Mouse (Mus musculus) limb, embryonic 15.5 days (tissue): Measurements from ENCODE around the gene Gm9945. TPM values are rescaled to one million over a fixed set of nuclear protein-coding genes. Genes with fewer than 3 reads are reported as not detected.

ENCODE experiments used
- ATAC-seq: fragments of 200-750 bp; cut with Nextera tagmentation; 2 replicates; pipeline ENCODE4 v1.8.0; 2017; ENCODE audit warnings: low read depth, moderate TSS enrichment; ENCODE audit not compliant: insufficient number of reproducible peaks, low FRiP score, low TSS enrichment
- H3K27ac ChIP-seq: fragments of 300-500 bp; sonication (generic); 2 replicates; pipeline ENCODE4 v1.5.1; 2015; ENCODE audit warnings: moderate library complexity, mild to moderate bottlenecking, inconsistent platforms
- H3K27me3 ChIP-seq: fragments of 300-500 bp; sonication (generic); 2 replicates; pipeline ENCODE4 v1.6.1; 2015; ENCODE audit warnings: inconsistent platforms
- H3K36me3 ChIP-seq: fragments of 300-500 bp; sonication (generic); 2 replicates; pipeline ENCODE4 v1.6.1; 2015; ENCODE audit warnings: inconsistent platforms
- H3K4me1 ChIP-seq: fragments of 300-500 bp; sonication (generic); 2 replicates; pipeline ENCODE4 v1.6.1; 2015; ENCODE audit warnings: inconsistent platforms
- H3K4me2 ChIP-seq: fragments of 300-500 bp; sonication (generic); 2 replicates; pipeline ENCODE4 v1.6.1; 2015; ENCODE audit warnings: mild to moderate bottlenecking, inconsistent platforms
- H3K4me3 ChIP-seq: fragments of 300-500 bp; sonication (generic); 2 replicates; pipeline ENCODE4 v1.5.1; 2015; ENCODE audit warnings: mild to moderate bottlenecking, inconsistent platforms
- H3K9ac ChIP-seq: fragments of 300-500 bp; sonication (generic); 2 replicates; pipeline ENCODE4 v1.6.1; 2015; ENCODE audit warnings: inconsistent platforms
- H3K9me3 ChIP-seq: fragments of 300-500 bp; sonication (generic); 2 replicates; pipeline ENCODE4 v1.6.1; 2016; ENCODE audit warnings: inconsistent platforms
- WGBS: fragments of 180-500 bp; shearing (Covaris S2); methylation state at CpG from one replicate; pipeline ENCODE4 v1.1.7; 2015; 5-methylcytosine and 5-hydroxymethylcytosine counted together
- polyA plus RNA-seq: library from polyadenylated mRNA; unstranded; fragments of >200 nt; fragmentation: Nextera tagmentation; extraction: Ambion mirVana; gene quantifications from 2 replicates; pipeline ENCODE4 v1.2.1, GENCODE M21; 2015

Gene Gm9945
- polyA plus RNA-seq, 1 experiment from 2014 or later, result not detected

DNA sequence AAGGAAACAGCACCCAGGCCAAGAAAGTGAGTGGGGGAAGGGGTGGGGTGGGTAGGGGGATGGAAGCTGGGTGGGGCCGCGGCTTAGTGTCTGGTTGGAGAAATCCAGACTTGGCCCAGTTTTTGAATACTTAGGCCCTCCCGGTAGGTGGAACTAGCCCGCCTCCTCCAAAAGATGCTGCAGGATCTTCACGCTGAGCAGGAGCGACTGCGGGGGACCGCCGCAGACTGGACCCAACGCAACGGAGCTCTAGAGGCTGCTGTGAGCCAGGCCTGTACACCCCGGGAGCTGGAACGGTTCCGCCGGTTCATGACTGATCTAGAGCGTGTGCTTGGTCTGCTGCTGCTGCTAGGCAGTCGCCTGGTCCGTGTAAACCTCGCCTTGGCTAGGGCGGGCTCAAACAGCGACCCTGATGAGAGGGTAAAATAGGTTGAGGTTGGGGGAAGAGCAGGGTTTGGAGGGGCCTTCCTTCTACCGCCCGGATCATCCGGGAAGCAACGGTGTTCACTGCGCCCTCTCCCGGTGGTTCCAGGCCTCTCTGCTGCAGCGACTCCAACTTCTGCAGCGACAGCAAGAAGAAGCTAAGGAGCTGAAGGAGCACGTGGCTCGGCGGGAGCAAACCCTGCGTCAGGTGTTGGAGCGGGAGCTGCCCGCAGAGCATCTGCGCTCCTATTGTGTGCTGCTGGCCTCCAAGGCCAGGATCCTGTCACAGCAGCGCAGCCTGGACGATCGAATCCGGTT is 13.6 kb upstream of the Gm9945 start:
- Histone ChIP-seq H3K27me3 (peaks cover 66% of the 10 kb centered on the region), H3K4me2 (peak overlapping the region; percentile 53), H3K4me1 (peaks cover 39% of the 10 kb centered on the region), H3K4me3 (peak overlapping the region; percentile 32), H3K9ac (no peak overlapping the region), H3K27ac (no peak overlapping the region), H3K9me3 (no peaks in the 10 kb centered on the region), H3K36me3 (no peaks in the 10 kb centered on the region)
- no peak; the same call in 1 of the 2 replicates for ATAC-seq
- WGBS, result 8% methylated on average over 40 of the region's 40 CpGs

DNA sequence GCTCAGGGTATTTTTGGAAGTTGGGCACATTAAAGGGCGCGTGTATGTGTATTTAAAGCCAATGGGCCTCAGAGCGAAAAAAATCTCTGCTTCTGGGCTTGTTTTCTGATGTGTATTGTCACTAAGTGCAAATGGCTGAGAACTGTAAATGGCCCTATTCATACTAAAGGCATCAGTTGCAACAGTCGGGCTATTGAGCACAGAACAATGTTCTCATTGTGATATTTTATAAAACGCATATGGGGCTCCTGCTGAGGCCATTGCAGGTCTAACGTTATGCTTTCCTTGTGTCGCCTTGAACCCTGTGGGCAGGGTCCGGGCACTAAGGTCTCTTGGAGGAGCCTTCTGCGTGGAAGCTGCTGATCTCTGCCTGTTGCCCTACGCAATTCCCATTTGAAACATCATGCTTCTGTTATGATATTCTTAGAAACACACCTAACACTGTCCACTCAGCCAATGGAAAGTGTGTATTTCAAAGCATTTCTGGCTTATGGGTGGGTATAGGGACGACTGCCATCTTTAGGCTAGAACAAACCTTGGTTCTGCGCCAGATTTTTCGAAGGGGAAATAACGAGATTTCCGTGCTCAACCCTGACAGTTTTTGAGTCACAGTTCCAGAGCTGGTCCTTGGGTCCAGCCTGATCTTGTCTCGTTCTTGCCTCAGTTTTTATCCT is 10.5 kb upstream of the Gm9945 start:
- H3K4me1 ChIP-seq, result peaks cover 27% of the 10 kb centered on the region
- peaks cover 50% of the 10 kb centered on the region for H3K27me3 ChIP-seq
- 29% methylated on average over 16 of the region's 16 CpGs for WGBS
- H3K36me3 ChIP-seq, result no peaks in the 10 kb centered on the region
- peak overlapping the region; percentile 19 for H3K4me3 ChIP-seq
- H3K9me3 ChIP-seq, result no peaks in the 10 kb centered on the region
- H3K27ac ChIP-seq, result no peak overlapping the region
- no peak overlapping the region for H3K9ac ChIP-seq
- peak overlapping the region; percentile 44 for H3K4me2 ChIP-seq
- no peak for ATAC-seq

DNA sequence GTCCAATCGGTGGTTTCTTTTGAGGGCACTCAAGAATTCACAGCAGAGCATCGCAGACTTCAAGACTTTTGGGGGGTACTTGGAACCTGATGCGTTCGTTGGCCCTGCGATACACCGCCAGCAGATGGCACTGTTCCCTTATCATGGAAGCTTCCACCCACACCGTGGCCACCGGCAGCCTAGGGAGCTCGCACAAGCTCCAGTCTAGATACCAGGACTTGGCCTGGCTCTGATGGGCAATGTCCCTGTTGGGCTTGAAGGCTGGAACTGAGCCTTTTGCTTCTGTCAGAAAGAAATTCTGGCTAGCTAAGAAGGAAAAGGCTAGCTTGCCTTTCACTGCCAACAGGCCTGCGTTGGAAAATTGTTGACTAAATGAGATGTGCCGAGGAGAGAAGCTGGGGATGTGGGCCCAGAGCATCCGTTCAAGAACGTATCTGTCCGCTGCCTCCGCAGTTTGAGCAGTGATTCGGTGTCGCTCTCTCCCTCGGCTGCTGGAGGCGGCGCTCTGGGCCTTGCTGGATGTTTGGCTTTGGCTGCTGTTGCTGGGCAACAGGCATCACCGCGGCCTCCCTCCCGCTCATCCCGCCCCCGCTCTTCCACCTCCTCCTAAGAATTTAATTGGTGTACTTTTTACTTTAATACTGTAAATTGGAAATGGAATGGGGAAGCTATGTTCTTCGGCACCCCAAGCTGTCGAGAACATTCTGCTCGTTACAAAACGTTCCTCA is 9.8 kb upstream of the Gm9945 start, which contains the start of gene Gm9837:
Gene Gm9837 (minus strand): TSS at position 512 of the 728 bp plus-strand sequence.
- Histone ChIP-seq H3K4me2 (peak within 1 kb of the TSS; percentile 44), H3K9me3 (no peaks in the 10 kb centered on the region), H3K36me3 (no peaks in the 10 kb centered on the region), H3K4me3 (peak within 1 kb of the TSS; percentile 19), H3K4me1 (peaks cover 27% of the 10 kb centered on the region), H3K27ac (0 out of 2 replicates have a peak within 1 kb of the TSS, but pooled peaks have one; percentile 27), H3K9ac (no peak within 1 kb of the TSS), H3K27me3 (peaks cover 49% of the 10 kb centered on the region)
- peak; percentile 57; the same call in 1 of the 2 replicates for ATAC-seq
- 4% methylated on average over 29 of the region's 29 CpGs for WGBS

DNA sequence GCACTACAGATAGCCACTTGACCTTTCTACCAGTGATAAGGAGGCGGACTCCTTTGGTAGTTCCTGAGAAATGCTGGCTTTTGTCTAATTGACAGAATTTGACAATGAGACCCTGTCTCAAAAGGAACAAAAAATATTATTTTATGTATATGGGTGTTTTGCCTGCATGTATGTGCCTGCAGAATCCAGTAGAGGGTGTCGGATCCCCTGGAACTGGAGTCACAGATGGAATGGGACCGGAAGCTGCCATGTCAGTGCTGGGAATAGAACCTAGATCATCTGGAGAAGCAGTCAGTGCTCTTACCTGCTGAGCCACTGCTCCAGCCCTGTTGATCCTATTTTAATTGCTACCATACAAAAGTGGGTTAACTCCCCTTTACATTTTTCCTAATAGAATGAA is 7.3 kb upstream of the Gm9945 start:
- Histone ChIP-seq H3K9me3 (no peaks in the 10 kb centered on the region), H3K4me3 (no peak overlapping the region), H3K4me1 (peaks cover 15% of the 10 kb centered on the region), H3K27me3 (peaks cover 53% of the 10 kb centered on the region), H3K9ac (no peak overlapping the region), H3K4me2 (no peak overlapping the region), H3K36me3 (no peaks in the 10 kb centered on the region), H3K27ac (no peak overlapping the region)
- ATAC-seq, result no peak
- WGBS, result 83% methylated on average over 3 of the region's 3 CpGs

DNA sequence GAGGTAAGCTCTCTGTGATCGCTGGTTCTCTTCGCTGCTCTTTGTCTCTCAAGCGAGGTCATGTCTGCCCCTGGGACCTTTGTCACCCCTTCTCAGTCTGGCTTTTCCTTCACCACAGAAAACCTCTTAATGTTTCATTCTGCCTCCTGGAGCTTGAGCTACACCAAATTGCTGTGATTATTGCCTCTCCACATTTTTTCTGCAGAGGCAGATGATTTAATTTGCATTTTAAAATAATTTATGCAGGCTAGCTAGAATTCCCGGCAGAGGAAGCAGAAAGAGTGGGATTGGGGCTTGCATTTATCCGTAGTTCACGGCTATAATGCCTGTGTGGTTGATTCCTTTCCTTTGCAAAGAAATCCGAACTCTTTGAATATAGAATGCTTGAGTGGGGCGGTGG is 4.3 kb upstream of the Gm9945 start:
- 35% methylated on average over 8 of the region's 8 CpGs for WGBS
- H3K4me1 ChIP-seq, result peaks cover 20% of the 10 kb centered on the region
- ATAC-seq, result no peak
- H3K4me3 ChIP-seq, result no peak overlapping the region
- no peak overlapping the region for H3K9ac ChIP-seq
- H3K27me3 ChIP-seq, result peaks cover 77% of the 10 kb centered on the region
- no peak overlapping the region for H3K27ac ChIP-seq
- no peaks in the 10 kb centered on the region for H3K36me3 ChIP-seq
- H3K9me3 ChIP-seq, result no peaks in the 10 kb centered on the region
- H3K4me2 ChIP-seq, result no peak overlapping the region

DNA sequence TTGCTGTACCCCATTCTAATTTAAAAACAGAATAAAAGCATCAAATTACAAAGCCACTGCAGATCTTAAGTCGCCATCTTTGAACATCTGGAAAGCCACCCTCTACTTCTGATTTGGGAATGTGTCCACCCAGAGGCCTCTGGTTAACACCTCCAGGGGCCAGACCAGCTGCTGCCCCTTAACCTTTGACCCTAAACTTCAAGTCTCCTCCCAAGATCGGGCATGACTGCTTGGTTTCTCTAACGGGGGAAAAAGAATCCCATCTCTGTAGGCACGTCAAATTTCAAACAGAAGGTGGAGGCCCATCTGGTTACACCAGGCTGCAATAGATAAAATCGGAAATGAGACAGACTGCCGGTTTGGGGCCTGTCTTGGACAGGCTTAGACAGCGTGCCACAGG is 2.1 kb upstream of the Gm9945 start:
- H3K9me3 ChIP-seq, result no peaks in the 10 kb centered on the region
- peaks cover 82% of the 10 kb centered on the region for H3K27me3 ChIP-seq
- peaks cover 19% of the 10 kb centered on the region for H3K4me1 ChIP-seq
- ATAC-seq, result no peak
- H3K4me2 ChIP-seq, result no peak overlapping the region
- no peaks in the 10 kb centered on the region for H3K36me3 ChIP-seq
- no peak overlapping the region for H3K27ac ChIP-seq
- 26% methylated on average over 7 of the region's 7 CpGs for WGBS
- H3K9ac ChIP-seq, result no peak overlapping the region
- H3K4me3 ChIP-seq, result no peak overlapping the region

DNA sequence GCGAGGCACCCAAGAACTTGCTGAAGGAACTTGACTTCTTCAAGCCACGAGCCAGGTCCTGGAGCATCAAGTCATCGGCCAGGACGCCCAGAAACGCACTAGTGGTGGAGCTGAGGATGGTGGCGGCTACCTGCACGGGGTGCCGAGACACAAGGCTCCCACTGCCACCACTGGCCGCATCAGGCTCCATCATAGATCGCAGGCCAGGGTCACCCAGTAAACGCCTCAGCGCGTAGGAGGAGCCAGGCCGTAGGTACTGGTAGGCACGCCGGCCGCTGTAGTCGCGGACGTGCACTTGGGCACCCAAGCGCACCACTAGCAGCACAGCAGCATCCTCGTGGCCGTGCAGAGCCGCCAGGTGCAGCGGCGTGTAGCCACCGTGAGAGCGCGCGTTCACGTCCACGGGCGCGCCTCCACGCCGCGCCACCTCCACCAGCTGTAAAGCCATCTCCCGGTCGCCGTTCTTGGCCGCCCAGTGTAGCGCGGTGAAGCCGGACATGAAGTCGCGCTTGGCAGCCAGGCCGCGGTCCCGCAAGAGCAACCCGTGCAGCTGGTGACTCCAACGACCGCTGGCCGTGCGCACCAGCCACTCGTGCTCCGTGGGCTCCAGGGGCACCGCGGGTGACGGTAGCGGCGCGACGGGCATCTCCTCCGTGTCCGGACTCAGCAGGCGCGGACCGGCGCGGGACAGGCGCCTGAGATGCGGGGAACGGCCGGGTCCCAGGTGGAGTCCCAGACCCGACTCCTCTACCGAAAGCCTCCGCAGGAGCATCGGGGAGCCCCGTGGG is 1.4 kb upstream of the Gm9945 start:
- Histone ChIP-seq H3K9me3 (no peaks in the 10 kb centered on the region), H3K27ac (no peak overlapping the region), H3K27me3 (peaks cover 81% of the 10 kb centered on the region), H3K4me1 (peaks cover 19% of the 10 kb centered on the region), H3K4me2 (peak overlapping the region; percentile 85), H3K36me3 (no peaks in the 10 kb centered on the region), H3K4me3 (peak overlapping the region; percentile 44), H3K9ac (peak overlapping the region; percentile 18; the same call in 1 of the 2 replicates)
- 6% methylated on average over 79 of the region's 79 CpGs for WGBS
- no peak for ATAC-seq

DNA sequence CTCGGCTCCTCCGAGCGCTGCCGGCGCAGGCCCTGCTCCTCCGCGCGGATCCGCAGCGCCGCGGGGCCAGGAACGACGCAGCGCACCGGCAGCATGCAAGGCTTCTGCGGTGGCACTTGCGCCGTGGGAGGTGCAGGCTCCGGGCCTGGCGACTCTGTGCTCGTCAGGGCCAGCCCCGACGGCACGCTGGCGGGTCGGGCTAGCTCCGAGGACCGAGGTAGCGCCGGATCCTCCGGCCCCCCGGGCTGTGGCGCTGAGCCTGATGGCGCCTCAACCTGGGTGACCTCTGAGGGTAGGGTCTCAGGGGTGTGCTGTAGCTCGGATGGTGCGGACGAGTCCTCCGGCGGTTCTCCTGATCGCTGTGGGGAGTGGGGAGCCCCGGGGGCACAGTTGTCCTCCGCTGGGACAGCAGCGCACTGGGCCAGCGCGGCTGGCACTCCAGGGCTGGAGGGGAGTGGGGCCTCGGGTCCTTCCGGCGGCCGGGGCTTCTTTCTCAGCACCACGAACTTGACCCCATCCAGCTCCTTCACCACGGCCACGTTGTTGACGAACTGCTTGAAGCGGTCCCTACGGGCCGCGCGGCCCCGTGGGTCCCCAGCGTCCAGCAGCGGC is 689 bp upstream of the Gm9945 start:
- H3K9me3 ChIP-seq, result no peaks in the 10 kb centered on the region
- no peak overlapping the region for H3K27ac ChIP-seq
- H3K4me2 ChIP-seq, result peak overlapping the region; percentile 85
- peaks cover 77% of the 10 kb centered on the region for H3K27me3 ChIP-seq
- H3K4me1 ChIP-seq, result peaks cover 19% of the 10 kb centered on the region
- H3K36me3 ChIP-seq, result no peaks in the 10 kb centered on the region
- WGBS, result 1% methylated on average over 62 of the region's 62 CpGs
- no peak for ATAC-seq
- peak overlapping the region; percentile 18; the same call in 1 of the 2 replicates for H3K9ac ChIP-seq
- peak overlapping the region; percentile 44 for H3K4me3 ChIP-seq

DNA sequence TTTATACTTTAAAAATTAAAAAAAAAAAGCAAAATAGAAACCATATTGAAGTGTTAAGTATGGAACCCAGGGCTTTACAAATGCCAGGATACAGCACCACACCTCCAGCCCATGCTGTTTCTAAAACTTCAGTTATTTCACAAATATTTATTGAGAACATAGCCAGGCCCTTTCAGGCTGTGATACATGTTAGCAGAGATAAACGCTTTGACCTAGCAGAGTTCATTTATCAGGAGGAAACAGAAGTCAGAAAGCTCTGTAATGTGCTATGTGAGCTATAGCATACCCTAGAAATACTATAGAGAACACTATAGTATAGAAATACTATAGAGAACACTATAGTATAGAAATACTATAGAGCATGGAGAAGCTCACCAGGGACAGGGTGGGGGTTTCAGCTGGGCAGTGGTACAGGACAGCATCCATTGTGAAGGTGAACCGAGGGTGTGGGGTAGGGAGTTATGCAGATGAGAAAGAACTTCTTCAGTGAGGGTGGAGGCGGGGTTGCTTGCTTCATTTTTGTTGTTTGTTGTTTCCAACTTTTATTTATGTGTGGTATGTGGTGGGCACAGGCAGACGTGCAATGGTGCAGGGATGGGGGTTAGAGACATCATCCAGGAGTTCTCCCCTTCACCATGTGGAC is 1.2 kb downstream of the Gm9945 start:
- H3K4me1 ChIP-seq, result peaks cover 19% of the 10 kb centered on the region
- H3K36me3 ChIP-seq, result no peaks in the 10 kb centered on the region
- H3K4me3 ChIP-seq, result no peak overlapping the region
- H3K27me3 ChIP-seq, result peaks cover 64% of the 10 kb centered on the region
- no peaks in the 10 kb centered on the region for H3K9me3 ChIP-seq
- no peak overlapping the region for H3K27ac ChIP-seq
- 67% methylated on average over 4 of the region's 4 CpGs for WGBS
- no peak overlapping the region for H3K9ac ChIP-seq
- no peak overlapping the region for H3K4me2 ChIP-seq
- no peak for ATAC-seq

DNA sequence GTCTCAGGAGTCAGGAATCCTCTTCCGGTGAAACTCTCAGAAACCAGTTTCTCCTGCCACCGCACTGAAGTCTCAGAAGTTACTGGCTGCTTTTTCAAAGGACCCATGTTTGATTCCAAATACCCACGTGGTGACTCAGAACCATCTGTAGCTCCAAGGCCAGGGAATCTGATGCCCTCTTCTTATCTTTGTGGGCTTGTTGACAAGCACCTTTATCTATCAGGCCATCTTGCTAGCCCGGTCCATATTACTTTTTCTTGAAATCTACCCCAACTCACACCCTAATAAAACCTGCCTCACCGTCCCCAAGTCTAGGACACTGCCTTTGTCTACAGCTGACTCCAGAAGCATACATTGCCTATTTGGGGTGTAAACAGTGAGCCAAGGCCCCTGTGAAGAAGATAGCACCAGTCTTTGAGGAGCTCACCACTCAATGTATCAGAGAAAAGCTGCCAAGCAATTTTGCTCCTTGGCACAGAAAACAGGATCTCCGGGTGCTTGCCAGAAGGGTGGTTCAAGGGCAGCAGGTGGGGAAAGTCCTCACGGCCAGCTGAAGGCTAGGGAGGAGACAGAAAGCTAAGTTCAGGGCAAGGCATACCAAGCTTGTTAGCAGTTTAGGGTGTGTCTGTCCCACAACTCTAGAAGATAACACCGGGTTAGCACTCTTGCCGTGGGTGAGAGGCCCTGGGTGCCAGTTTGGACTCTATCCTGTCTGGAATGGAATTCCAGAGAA is 3.4 kb downstream of the Gm9945 start:
- 63% methylated on average over 9 of the region's 9 CpGs for WGBS
- Histone ChIP-seq H3K4me2 (no peak overlapping the region), H3K27me3 (peaks cover 59% of the 10 kb centered on the region), H3K9ac (no peak overlapping the region), H3K9me3 (no peaks in the 10 kb centered on the region), H3K4me3 (no peak overlapping the region), H3K4me1 (peaks cover 32% of the 10 kb centered on the region), H3K27ac (no peak overlapping the region), H3K36me3 (no peaks in the 10 kb centered on the region)
- ATAC-seq, result no peak
